Mouse (Mus musculus) central nervous system, embryonic 14 days (tissue): ENCODE measurements around the gene Hdgfl2. TPM values are rescaled to one million over a fixed set of nuclear protein-coding genes. Genes with fewer than 3 reads are reported as not detected.

Source experiments
- polyA plus RNA-seq: library from polyadenylated mRNA; depleted of rRNA; stranded (reverse); fragments of >200 nt; gene quantifications from 2 replicates; pipeline ENCODE4 v1.2.3, GENCODE M21; 2012; rRNA removed

The Hdgfl2 gene
- 142 and 163 TPM in 2 replicates for polyA plus RNA-seq

GRCm38 (mm10) chr17:56078880-56079795, at the start of gene Hdgfl2:
Gene Hdgfl2, plus strand, starts transcription at chr17:56079634.

GRCm38 (mm10) chr17:56036176-56036900, 43.1 kb upstream of the Hdgfl2 start, which contains the start of gene Sh3gl1:
Gene Sh3gl1, minus strand, starts transcription at chr17:56036635.

GRCm38 (mm10) chr17:56040030-56040856, 39.2 kb upstream of the Hdgfl2 start, which contains the start of gene Chaf1a:
Gene Chaf1a, plus strand, starts transcription at chr17:56040439.

GRCm38 (mm10) chr17:56074827-56075208, 4.6 kb upstream of the Hdgfl2 start, which contains the start of gene Ubxn6:
Gene Ubxn6, minus strand, starts transcription at chr17:56075028.

GRCm38 (mm10) chr17:56109219-56110051, 30.0 kb downstream of the Hdgfl2 start, which contains the start of gene Plin4:
Gene Plin4, minus strand, starts transcription at chr17:56109803.

GRCm38 (mm10) chr17:56117251-56117710, 37.8 kb downstream of the Hdgfl2 start, which contains the start of gene Plin5:
Gene Plin5, minus strand, starts transcription at chr17:56117596.

GRCm38 (mm10) chr17:56121826-56122225, 42.4 kb downstream of the Hdgfl2 start, which contains the start of gene Lrg1:
Gene Lrg1, minus strand, starts transcription at chr17:56122001.

GRCm38 (mm10) chr17:56139858-56140595, 60.6 kb downstream of the Hdgfl2 start, which contains the start of gene Sema6b:
Gene Sema6b, minus strand, starts transcription at chr17:56140343.

Other genes with a start within 250 kb of the Hdgfl2 start
- 4.7 and 5.3 TPM in 2 replicates for gene Zfp119a, start 200.7 kb upstream of the Hdgfl2 start, polyA plus RNA-seq
- 8.4 and 9.3 TPM in 2 replicates for gene Zfp959, start 187.5 kb upstream of the Hdgfl2 start, polyA plus RNA-seq
- gene Zfp119b, start 130.1 kb upstream of the Hdgfl2 start, polyA plus RNA-seq = 3.6 and 3.7 TPM in 2 replicates
- gene Ebi3, start 127.0 kb upstream of the Hdgfl2 start, polyA plus RNA-seq = 4.5 TPM in 2 replicates
- 16.5 and 19.7 TPM in 2 replicates for gene Yju2, start 120.5 kb upstream of the Hdgfl2 start, polyA plus RNA-seq
- 194 and 215 TPM in 2 replicates for gene Shd, start 109.2 kb upstream of the Hdgfl2 start, polyA plus RNA-seq
- gene Fsd1, start 93.1 kb upstream of the Hdgfl2 start, polyA plus RNA-seq = 118 and 121 TPM in 2 replicates
- gene Stap2, start 74.0 kb upstream of the Hdgfl2 start, polyA plus RNA-seq = 6.4 and 7.7 TPM in 2 replicates
- 210 and 233 TPM in 2 replicates for gene Mpnd, start 73.9 kb upstream of the Hdgfl2 start, polyA plus RNA-seq
- gene Sh3gl1, start 43.0 kb upstream of the Hdgfl2 start, polyA plus RNA-seq = 97.4 and 102 TPM in 2 replicates
- 13.1 and 15.1 TPM in 2 replicates for gene Chaf1a, start 39.2 kb upstream of the Hdgfl2 start, polyA plus RNA-seq
- gene Ubxn6, start 4.6 kb upstream of the Hdgfl2 start, polyA plus RNA-seq = 92.1 and 99.5 TPM in 2 replicates
- gene Plin4, start 30.2 kb downstream of the Hdgfl2 start, polyA plus RNA-seq = 0.09 and 0.10 TPM in 2 replicates
- 0.32 and 0.51 TPM in 2 replicates for gene Plin5, start 38.0 kb downstream of the Hdgfl2 start, polyA plus RNA-seq
- 0.05 and 0.20 TPM in 2 replicates for gene Lrg1, start 42.4 kb downstream of the Hdgfl2 start, polyA plus RNA-seq
- 28.0 and 28.1 TPM in 2 replicates for gene Sema6b, start 60.7 kb downstream of the Hdgfl2 start, polyA plus RNA-seq
- 7.1 and 8.0 TPM in 2 replicates for gene Tnfaip8l1, start 82.8 kb downstream of the Hdgfl2 start, polyA plus RNA-seq
- 46.5 and 54.4 TPM in 2 replicates for gene Mydgf, start 104.3 kb downstream of the Hdgfl2 start, polyA plus RNA-seq
- 49.6 and 51.1 TPM in 2 replicates for gene Dpp9, start 139.3 kb downstream of the Hdgfl2 start, polyA plus RNA-seq
- gene Fem1a, start 177.2 kb downstream of the Hdgfl2 start, polyA plus RNA-seq = 21.2 and 22.7 TPM in 2 replicates
- 3.4 and 4.1 TPM in 2 replicates for gene Ticam1, start 197.2 kb downstream of the Hdgfl2 start, polyA plus RNA-seq
- gene Plin3, start 213.2 kb downstream of the Hdgfl2 start, polyA plus RNA-seq = 8.4 and 12.6 TPM in 2 replicates
- gene Arrdc5, start 220.7 kb downstream of the Hdgfl2 start, polyA plus RNA-seq = not detected in 2 replicates
- gene Uhrf1, start 223.7 kb downstream of the Hdgfl2 start, polyA plus RNA-seq = 51.9 and 57.4 TPM in 2 replicates
- gene Kdm4b, start 246.4 kb downstream of the Hdgfl2 start, polyA plus RNA-seq = 60.9 and 62.1 TPM in 2 replicates